Mouse (Mus musculus) central nervous system, embryonic 18 days (tissue): ENCODE data around the gene Zcchc9. TPM values are rescaled to one million over a fixed set of nuclear protein-coding genes. Genes with fewer than 3 reads are reported as not detected.

Experiments used
- polyA plus RNA-seq: library from polyadenylated mRNA; depleted of rRNA; stranded (reverse); fragments of >200 nt; gene quantifications from 2 replicates; pipeline ENCODE4 v1.2.3, GENCODE M21; 2012; rRNA removed

Gene Zcchc9
- polyA plus RNA-seq = 18.8 and 20.3 TPM in 2 replicates

GRCm38 (mm10) chr13:91807155-91807839 is at the start of gene Zcchc9:
TSS of gene Zcchc9 (minus strand) at chr13:91807705.

Other genes with a start within 250 kb of the Zcchc9 start
- 0.25 and 0.35 TPM in 2 replicates for gene Acot12, start 66.2 kb downstream of the Zcchc9 start, polyA plus RNA-seq
- 5.7 TPM in 1 of 2 replicates, not detected in the other for gene Ckmt2, start 69.2 kb upstream of the Zcchc9 start, polyA plus RNA-seq